Mouse (Mus musculus) skeletal muscle tissue, adult 2 months (tissue): ENCODE results near the gene Rbfox2.
"Not testable (repeated sequence)": the region's sequence is repeated elsewhere in the genome, so short reads cannot be mapped to it uniquely, and the experiment has no call there.

Source experiments
- DNase-seq: peaks from one replicate; pipeline ENCODE4 v3.0.0-alpha.2; 2012; ENCODE audit warnings: low read depth, low spot score

Gene Rbfox2

GRCm38 (mm10) chr15:77306547-77307261 is at the start of gene Rbfox2:
Gene Rbfox2 (minus strand): TSS chr15:77307004.
- peak; percentile 95 for DNase-seq

GRCm38 (mm10) chr15:77356248-77356810 is 49.5 kb upstream of the Rbfox2 start:
- DNase-seq, result no peak

- no peak for DNase-seq
Measured at GRCm38 (mm10) chr15:77354848-77355551, 48.2 kb upstream of the Rbfox2 start.

- no peak for DNase-seq
Measured at GRCm38 (mm10) chr15:77354496-77354847, 47.7 kb upstream of the Rbfox2 start.

- DNase-seq, result no peak
Measured at GRCm38 (mm10) chr15:77353764-77354163, 47.0 kb upstream of the Rbfox2 start.

GRCm38 (mm10) chr15:77352863-77353262 is 46.1 kb upstream of the Rbfox2 start:
- DNase-seq, result no peak

GRCm38 (mm10) chr15:77350117-77350516 is 43.3 kb upstream of the Rbfox2 start:
- no peak for DNase-seq

- no peak for DNase-seq
Measured at GRCm38 (mm10) chr15:77348146-77348545, 41.3 kb upstream of the Rbfox2 start.

GRCm38 (mm10) chr15:77344127-77345125 is 37.6 kb upstream of the Rbfox2 start:
- DNase-seq, result no peak

GRCm38 (mm10) chr15:77343527-77344091 is 36.8 kb upstream of the Rbfox2 start:
- no peak for DNase-seq

GRCm38 (mm10) chr15:77342962-77343526 is 36.2 kb upstream of the Rbfox2 start:
- DNase-seq, result no peak

GRCm38 (mm10) chr15:77342005-77342404 is 35.2 kb upstream of the Rbfox2 start:
- DNase-seq, result no peak

GRCm38 (mm10) chr15:77340581-77340980 is 33.8 kb upstream of the Rbfox2 start:
- no peak for DNase-seq

GRCm38 (mm10) chr15:77338924-77339429 is 32.2 kb upstream of the Rbfox2 start:
- no peak for DNase-seq

- no peak for DNase-seq
Measured at GRCm38 (mm10) chr15:77338451-77338850, 31.6 kb upstream of the Rbfox2 start.

- no peak for DNase-seq
Measured at GRCm38 (mm10) chr15:77337926-77338325, 31.1 kb upstream of the Rbfox2 start.

GRCm38 (mm10) chr15:77336968-77337341 is 30.2 kb upstream of the Rbfox2 start:
- no peak for DNase-seq

GRCm38 (mm10) chr15:77336287-77336967 is 29.6 kb upstream of the Rbfox2 start:
- peak; percentile 94 for DNase-seq

GRCm38 (mm10) chr15:77335185-77335584 is 28.4 kb upstream of the Rbfox2 start:
- not testable (repeated sequence) for DNase-seq
